Mouse (Mus musculus) C2C12 (cell line): Measurements from ENCODE around the gene Limch1. TPM values are rescaled to one million over a fixed set of nuclear protein-coding genes. Genes with fewer than 3 reads are reported as not detected.

Experiments
- H3K27me3 ChIP-seq: one replicate; pipeline ENCODE4 v1.6.1; 2011; ENCODE audit not compliant: control insufficient read depth, insufficient read depth, insufficient read length
- H3K36me3 ChIP-seq: one replicate; pipeline ENCODE4 v1.6.1; 2011; ENCODE audit not compliant: control insufficient read depth, insufficient read depth
- H3K4me3 ChIP-seq: one replicate; pipeline ENCODE4 v1.5.1; 2011; ENCODE audit warnings: mild to moderate bottlenecking, control low read depth; ENCODE audit not compliant: poor library complexity, insufficient read depth, severe bottlenecking
- H3K79me2 ChIP-seq: one replicate; pipeline ENCODE4 v1.6.1; 2011; ENCODE audit not compliant: control insufficient read depth, insufficient read depth
- H3K79me3 ChIP-seq: one replicate; pipeline ENCODE4 v1.6.1; 2011; ENCODE audit warnings: low read depth, control low read depth
- H3ac ChIP-seq: one replicate; pipeline ENCODE3; 2011; ENCODE audit warnings: low read depth; ENCODE audit not compliant: control insufficient read depth, insufficient read length
- CEBPB ChIP-seq: IDR thresholded peaks from one replicate; pipeline ENCODE4 v1.6.1; 2011; ENCODE audit warnings: low read depth, mild to moderate bottlenecking, control low read depth, moderate library complexity
- CTCF ChIP-seq: IDR thresholded peaks from one replicate; pipeline ENCODE4 v1.5.1; 2011; ENCODE audit not compliant: control insufficient read depth, insufficient read depth, insufficient read length
- FOSL1 ChIP-seq: IDR thresholded peaks from one replicate; pipeline ENCODE4 v1.8.0; 2011; ENCODE audit warnings: mild to moderate bottlenecking, low read length; ENCODE audit not compliant: poor library complexity, insufficient read depth, severe bottlenecking
- MAX ChIP-seq: IDR thresholded peaks from one replicate; pipeline ENCODE4 v1.6.1; 2011; ENCODE audit warnings: mild to moderate bottlenecking, control low read depth
- MYOD1 ChIP-seq: IDR thresholded peaks from one replicate; pipeline ENCODE4 v1.6.1; 2011; ENCODE audit warnings: low read depth; ENCODE audit not compliant: control insufficient read depth, insufficient read length
- MYOG ChIP-seq: IDR thresholded peaks from one replicate; pipeline ENCODE4 v1.6.1; 2011; ENCODE audit not compliant: control insufficient read depth, insufficient read length; ENCODE audit errors: extremely low read depth
- USF1 ChIP-seq: IDR thresholded peaks from one replicate; pipeline ENCODE4 v1.6.1; 2011; ENCODE audit warnings: low read depth, mild to moderate bottlenecking, control low read depth, moderate library complexity
- polyA plus RNA-seq: library from polyadenylated mRNA; unstranded; fragments of >200 nt; fragmentation: generic; extraction: Trizol; gene quantifications from one replicate; pipeline ENCODE4 v1.2.1, GENCODE M21; 2012; ENCODE audit warnings: missing spikeins

The Limch1 gene
- polyA plus RNA-seq, 1 experiment: not detected

- Histone ChIP-seq H3K27me3 (no peaks in the 10 kb centered on the region), H3K36me3 (no peaks in the 10 kb centered on the region), H3ac (no peak overlapping the region), H3K79me2 (no peaks in the 10 kb centered on the region), H3K79me3 (no peaks in the 10 kb centered on the region), H3K4me3 (no peak overlapping the region)
- TF ChIP-seq MYOD1 (no peak), FOSL1 (no peak), USF1 (no peak), MYOG (no peak), CEBPB (no peak), CTCF (no peak), MAX (no peak)
These were observed 143.7 kb downstream of the Limch1 start for GRCm38 (mm10) chr5:66889337-66889736.

GRCm38 (mm10) chr5:66895440-66896120 is 150.0 kb downstream of the Limch1 start:
- Histone ChIP-seq H3K79me3 (no peaks in the 10 kb centered on the region), H3K27me3 (peaks cover 3% of the 10 kb centered on the region), H3K36me3 (no peaks in the 10 kb centered on the region), H3K4me3 (no peak overlapping the region), H3ac (no peak overlapping the region), H3K79me2 (no peaks in the 10 kb centered on the region)
- TF ChIP-seq MYOG (no peak), MYOD1 (no peak), FOSL1 (no peak), MAX (no peak), CEBPB (no peak), CTCF (no peak), USF1 (no peak)

GRCm38 (mm10) chr5:66897584-66897983 is 152.0 kb downstream of the Limch1 start:
- Histone ChIP-seq H3K27me3 (peaks cover 3% of the 10 kb centered on the region), H3K79me2 (no peaks in the 10 kb centered on the region), H3K4me3 (no peak overlapping the region), H3ac (no peak overlapping the region), H3K36me3 (no peaks in the 10 kb centered on the region), H3K79me3 (no peaks in the 10 kb centered on the region)
- TF ChIP-seq CTCF (no peak), MAX (no peak), FOSL1 (no peak), USF1 (no peak), CEBPB (no peak), MYOG (no peak)

- H3K4me3 ChIP-seq: no peak overlapping the region
- H3K79me2 ChIP-seq: no peaks in the 10 kb centered on the region
- no peak overlapping the region for H3ac ChIP-seq
- H3K36me3 ChIP-seq: no peaks in the 10 kb centered on the region
- TF ChIP-seq CEBPB: no peak
- no peak for TF ChIP-seq CTCF
- TF ChIP-seq MAX: no peak
- no peak for TF ChIP-seq USF1
- no peak for TF ChIP-seq MYOG
- TF ChIP-seq FOSL1: no peak
- TF ChIP-seq MYOD1: no peak
- H3K79me3 ChIP-seq: no peaks in the 10 kb centered on the region
- H3K27me3 ChIP-seq: peaks cover 3% of the 10 kb centered on the region
These were observed 152.6 kb downstream of the Limch1 start for GRCm38 (mm10) chr5:66898252-66898651.

GRCm38 (mm10) chr5:66898811-66899430 is 153.3 kb downstream of the Limch1 start:
- H3K79me2 ChIP-seq: no peaks in the 10 kb centered on the region
- H3K27me3 ChIP-seq: peaks cover 3% of the 10 kb centered on the region
- H3K79me3 ChIP-seq: no peaks in the 10 kb centered on the region
- no peak overlapping the region for H3ac ChIP-seq
- H3K36me3 ChIP-seq: no peaks in the 10 kb centered on the region
- TF ChIP-seq CTCF: no peak
- TF ChIP-seq MAX: no peak
- TF ChIP-seq MYOG: no peak
- no peak for TF ChIP-seq CEBPB
- no peak for TF ChIP-seq MYOD1
- no peak for TF ChIP-seq USF1
- TF ChIP-seq FOSL1: no peak
- H3K4me3 ChIP-seq: no peak overlapping the region
